In the genomic region with DNA sequence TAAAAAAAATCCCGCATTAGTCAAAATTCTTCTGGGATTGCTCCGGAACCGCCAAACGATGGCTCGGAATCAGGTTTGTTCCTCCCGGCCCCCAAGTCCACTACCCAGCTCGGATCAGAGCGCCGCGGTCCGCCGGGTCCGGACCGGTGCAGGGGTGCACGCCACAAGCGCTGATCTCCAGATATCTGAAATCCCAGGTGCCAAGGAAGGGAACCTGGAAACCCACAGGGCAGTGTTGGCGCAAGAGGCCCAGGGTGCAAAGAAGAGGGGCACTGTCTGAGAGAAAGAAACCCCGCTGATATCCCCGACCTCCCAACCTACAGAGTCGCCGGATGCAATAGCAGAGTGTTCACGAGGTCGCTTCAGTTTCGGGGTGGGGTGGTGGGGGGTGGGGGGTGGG, we compare ENCODE assay signal across 8 mouse cellular contexts. TPM values are rescaled to one million over a fixed set of nuclear protein-coding genes. Genes with fewer than 3 reads are reported as not detected.
DNase-seq lines count a peak whose midpoint lies in the region; ATAC-seq and TF ChIP-seq lines count a peak whose summit lies in the region.

No protein-coding gene starts in this region.

- peak overlapping the region; percentile 95 for H3K9ac ChIP-seq in hindbrain, embryonic 11.5 days (ENCODE audit: low read depth, low read length)
- peak overlapping the region; percentile 100 for H3K9ac ChIP-seq in midbrain, embryonic 11.5 days (ENCODE audit: low read length)

- peaks cover 8% of the 10 kb centered on the region; the same call in 1 of the 2 replicates for H3K4me1 ChIP-seq in bone marrow macrophage, adult 2 months (ENCODE audit: control insufficient read depth, insufficient read depth, low read length)
- peaks cover 10% of the 10 kb centered on the region for H3K4me1 ChIP-seq in hindbrain, embryonic 11.5 days (replicated peaks; ENCODE audit: control insufficient read depth, insufficient read depth, low read length)
- H3K4me1 ChIP-seq in midbrain, embryonic 11.5 days (ENCODE audit: control insufficient read depth, insufficient read depth, low read length) = peaks cover 47% of the 10 kb centered on the region

- H3K27me3 ChIP-seq in hindbrain, embryonic 11.5 days (ENCODE audit: control insufficient read depth, insufficient read depth, low read length) = 0 out of 2 replicates have a peak, but pooled peaks cover 2% of the 10 kb centered on the region
- no peaks in the 10 kb centered on the region for H3K27me3 ChIP-seq in midbrain, embryonic 11.5 days (ENCODE audit: control insufficient read depth, insufficient read depth, low read length)

- ATAC-seq in hindbrain, embryonic 11.5 days (ENCODE audit: low FRiP score) = no peak
- ATAC-seq in midbrain, embryonic 11.5 days (ENCODE audit: low FRiP score) = no peak

- DNase-seq in kidney, adult 18-20 months = peak; percentile 13
- no peak for DNase-seq in kidney, postnatal 25 days
- peak; percentile 44 for DNase-seq in hindbrain, embryonic 11.5 days (ENCODE audit: low spot score)
- peak; percentile 91 for DNase-seq in midbrain, embryonic 11.5 days (ENCODE audit: low spot score, missing footprints)
- DNase-seq in gastrocnemius, adult 18-20 months (ENCODE audit: low spot score) = no peak
- DNase-seq in cerebellum, postnatal 14 days = no peak
- DNase-seq in adrenal gland, adult 8-10 months = no peak

- no peak overlapping the region for H3K27ac ChIP-seq in bone marrow macrophage, adult 2 months (ENCODE audit: insufficient read depth, low read depth, low read length)
- H3K27ac ChIP-seq in hindbrain, embryonic 11.5 days (ENCODE audit: low read depth, low read length) = no peak overlapping the region
- no peak overlapping the region for H3K27ac ChIP-seq in midbrain, embryonic 11.5 days (ENCODE audit: low read depth, low read length)

- H3K36me3 ChIP-seq in hindbrain, embryonic 11.5 days (ENCODE audit: control insufficient read depth, insufficient read depth, low read length) = no peaks in the 10 kb centered on the region
- no peaks in the 10 kb centered on the region for H3K36me3 ChIP-seq in midbrain, embryonic 11.5 days (ENCODE audit: control insufficient read depth, insufficient read depth, low read length)

- H3K4me3 ChIP-seq in bone marrow macrophage, adult 2 months (ENCODE audit: insufficient read depth, low read length) = peak overlapping the region; percentile 97
- H3K4me3 ChIP-seq in hindbrain, embryonic 11.5 days (ENCODE audit: low read depth, low read length) = peak overlapping the region; percentile 85
- H3K4me3 ChIP-seq in midbrain, embryonic 11.5 days (ENCODE audit: low read depth, low read length) = peak overlapping the region; percentile 88

- WGBS in hindbrain, embryonic 11.5 days = under 1% methylated on average over 21 of the region's 24 CpGs
- under 1% methylated on average over 24 of the region's 24 CpGs for WGBS in midbrain, embryonic 11.5 days

- no peak for TF ChIP-seq POLR2A in bone marrow macrophage, adult 2 months (IDR thresholded peaks at IDR 0.05; ENCODE audit: borderline replicate concordance, low read depth, low read length)

- TF ChIP-seq CTCF in bone marrow macrophage, adult 2 months (IDR thresholded peaks at IDR 0.05; ENCODE audit: low read depth, low read length) = no peak

- peak overlapping the region; percentile 81 for H3K4me2 ChIP-seq in hindbrain, embryonic 11.5 days (replicated peaks; ENCODE audit: low read depth, low read length)
- H3K4me2 ChIP-seq in midbrain, embryonic 11.5 days = peak overlapping the region; percentile 93

- H3K9me3 ChIP-seq in hindbrain, embryonic 11.5 days (ENCODE audit: control insufficient read depth, low read length) = no peaks in the 10 kb centered on the region
- no peaks in the 10 kb centered on the region for H3K9me3 ChIP-seq in midbrain, embryonic 11.5 days (ENCODE audit: control insufficient read depth, low read length)

RNA-seq across cellular contexts. Expression of gene Foxp4, which starts 1.9 kb away (rescaled TPM):
- 5.2 and 6.0 TPM in 2 replicates for polyA plus RNA-seq in bone marrow macrophage, adult 2 months (2012; ENCODE audit: insufficient read depth, insufficient read length, missing spikeins)
- polyA plus RNA-seq in hindbrain, embryonic 11.5 days (2014; fragmentation: Nextera tagmentation; extraction: Ambion mirVana) = 23.9 and 28.4 TPM in 2 replicates
- polyA plus RNA-seq in midbrain, embryonic 11.5 days (2014; fragmentation: Nextera tagmentation; extraction: Ambion mirVana) = 24.6 and 27.5 TPM in 2 replicates
- total RNA-seq in gastrocnemius, adult 18-20 months (2021) = 1 to 10 TPM; 7.5 TPM
- total RNA-seq in adrenal gland, adult 8-10 months (2022) = 10 to 100 TPM; 21.5 to 39.2 (median 31.0) TPM

Comparison
In these comparisons a context has a peak if more than half of its experiments do, and no peak if none do; other contexts are left out.
1. DNase-seq: peak in kidney, adult 18-20 months (single experiment), hindbrain, embryonic 11.5 days (single experiment) and midbrain, embryonic 11.5 days (single experiment); none in kidney, postnatal 25 days (0 of 2), gastrocnemius, adult 18-20 months (single experiment), cerebellum, postnatal 14 days (0 of 2) and adrenal gland, adult 8-10 months (single experiment).
2. Peak in every context shown above with its lines, with median percentiles within 50 percentile points of each other: H3K4me3 ChIP-seq.